Mouse (Mus musculus) lung, postnatal 14 days (tissue): ENCODE measurements at regions not wholly inside any gene's neighbourhood (a gene's known extent, or its start where the extent isn't known, plus 50 kb on each side); places are given as distances from the start of the nearest gene placed in this dataset.
A peak's percentile ranks its signal among the peaks of the same experiment; 100 is the strongest.

Experiments used
- DNase-seq: peaks from one replicate; pipeline ENCODE4 v3.0.0; 2021

DNA sequence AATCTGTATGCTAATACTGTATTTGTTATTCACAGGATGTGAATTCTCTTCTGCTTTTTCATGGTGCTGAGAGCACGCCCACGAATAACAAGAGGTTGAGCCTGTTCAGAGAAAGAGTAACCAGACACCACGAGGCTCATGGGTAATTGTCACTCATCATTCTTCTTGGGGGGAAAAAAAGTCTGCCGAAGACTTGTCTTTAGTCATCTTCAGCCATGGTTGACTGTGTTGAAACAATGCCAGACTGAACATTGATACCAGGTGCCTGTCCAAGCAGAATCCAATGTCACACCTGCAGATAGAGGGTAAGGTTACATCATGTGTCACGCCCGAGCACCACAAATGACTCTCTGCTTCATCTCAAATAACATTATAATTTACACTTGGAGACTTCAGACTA is 418.5 kb downstream of the Fgf9 start:
- DNase-seq: no peak

DNA sequence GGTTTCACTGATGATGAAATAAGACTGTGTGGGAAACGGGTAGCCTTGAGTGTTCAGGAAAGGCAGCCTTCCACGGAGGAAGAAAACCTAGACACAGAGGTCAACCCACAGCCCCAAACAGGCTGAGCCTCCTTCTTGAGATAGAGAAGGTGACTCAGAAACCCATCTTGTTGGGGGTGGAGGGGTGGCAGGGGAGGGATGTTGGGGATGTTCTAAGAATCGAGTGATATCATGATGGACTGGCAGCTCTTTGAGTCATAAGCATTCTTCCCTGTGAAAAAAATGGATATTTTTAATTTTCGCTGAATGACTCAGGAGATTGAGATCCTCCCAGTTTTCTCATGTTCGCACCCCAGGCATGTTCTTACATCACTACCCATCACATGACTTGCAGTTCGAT is 417.5 kb downstream of the Fgf9 start:
- DNase-seq: no peak

DNA sequence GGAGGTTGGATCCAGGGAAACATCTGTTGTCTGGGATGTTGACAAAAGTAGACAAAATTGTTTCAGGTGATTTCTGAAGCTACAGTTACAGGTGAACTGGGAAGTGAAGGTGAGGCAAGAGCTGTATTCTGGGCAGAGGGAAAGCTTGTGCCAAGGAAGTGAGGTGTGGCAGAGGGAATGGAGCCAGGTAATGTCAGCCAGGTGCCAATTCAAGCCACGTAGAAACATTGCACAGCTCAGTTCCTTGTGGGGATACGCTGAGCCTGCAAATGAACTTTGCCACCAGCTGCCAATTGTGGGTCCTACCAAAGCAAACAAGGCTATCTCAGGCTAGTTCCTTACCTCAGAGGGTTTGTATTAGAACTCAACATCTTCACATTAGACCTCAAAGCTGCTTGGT is 410.1 kb downstream of the Fgf9 start:
- DNase-seq: no peak

DNA sequence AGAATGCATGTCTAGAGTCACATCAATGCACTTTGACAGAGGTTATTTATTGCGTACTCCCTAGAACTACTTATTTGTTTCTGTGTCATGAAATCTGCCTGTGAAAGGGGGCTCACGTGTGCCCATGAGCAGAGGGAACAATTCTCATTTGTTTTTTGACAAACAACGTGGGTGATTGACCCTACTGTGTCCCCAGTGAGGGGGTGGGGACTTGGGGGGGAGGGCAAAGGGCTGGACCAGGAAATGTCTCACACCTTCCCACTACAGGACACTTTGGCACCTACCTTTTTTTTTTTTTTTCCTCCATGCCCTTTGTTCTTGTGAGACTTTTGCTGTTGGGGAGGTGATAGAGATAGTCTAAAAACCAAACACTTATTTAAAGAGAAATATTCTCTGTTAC is 400.3 kb downstream of the Fgf9 start:
- no peak for DNase-seq

DNA sequence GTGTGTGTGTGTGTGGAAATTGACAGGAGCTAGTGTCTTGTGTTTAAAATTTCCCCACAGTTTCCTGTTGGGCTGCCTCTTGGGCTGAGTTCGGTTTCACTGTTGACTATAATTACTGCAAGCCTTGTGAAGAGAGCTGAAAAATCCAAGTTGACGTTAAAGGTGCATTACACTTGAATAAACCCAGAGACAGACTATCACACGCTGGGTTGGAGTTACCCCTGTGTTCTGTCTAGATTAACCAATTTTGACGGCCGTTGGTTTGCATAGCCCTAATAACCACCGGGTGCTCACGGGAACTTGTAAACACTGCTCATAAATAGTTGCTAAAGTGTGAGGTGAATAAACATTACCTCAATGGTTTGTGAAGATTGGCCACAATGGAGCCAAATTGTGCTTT is 398.1 kb downstream of the Fgf9 start:
- DNase-seq: no peak

- peak; percentile 3 for DNase-seq
Measured at GRCm38 (mm10) chr14:58467856-58468255, 397.5 kb downstream of the Fgf9 start.

- DNase-seq: no peak
Measured at GRCm38 (mm10) chr14:58446776-58447354, 376.5 kb downstream of the Fgf9 start.

- DNase-seq: no peak
Measured at GRCm38 (mm10) chr14:58444496-58444895, 374.1 kb downstream of the Fgf9 start.

DNA sequence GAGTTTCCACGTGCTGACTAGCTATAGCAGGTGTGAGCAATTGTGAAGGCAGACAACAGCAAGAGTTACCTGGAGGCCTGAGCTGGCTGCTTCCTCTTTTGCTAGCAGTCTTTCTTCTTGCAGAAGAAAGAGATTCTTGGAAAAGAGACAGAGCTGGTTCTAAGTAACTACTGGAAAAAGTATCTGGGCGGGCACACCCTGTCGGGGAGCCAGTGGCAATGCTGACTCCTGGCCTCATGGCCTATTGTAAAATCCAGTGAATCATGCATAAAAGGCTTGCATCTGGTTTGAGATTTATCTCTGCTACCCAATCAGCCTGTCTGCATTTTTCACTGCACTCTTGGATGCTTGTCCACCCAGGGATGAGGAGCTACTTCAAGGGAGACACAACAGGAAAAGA is 372.2 kb downstream of the Fgf9 start:
- no peak for DNase-seq

GRCm38 (mm10) chr14:58439963-58440362 is 369.6 kb downstream of the Fgf9 start:
- no peak for DNase-seq

DNA sequence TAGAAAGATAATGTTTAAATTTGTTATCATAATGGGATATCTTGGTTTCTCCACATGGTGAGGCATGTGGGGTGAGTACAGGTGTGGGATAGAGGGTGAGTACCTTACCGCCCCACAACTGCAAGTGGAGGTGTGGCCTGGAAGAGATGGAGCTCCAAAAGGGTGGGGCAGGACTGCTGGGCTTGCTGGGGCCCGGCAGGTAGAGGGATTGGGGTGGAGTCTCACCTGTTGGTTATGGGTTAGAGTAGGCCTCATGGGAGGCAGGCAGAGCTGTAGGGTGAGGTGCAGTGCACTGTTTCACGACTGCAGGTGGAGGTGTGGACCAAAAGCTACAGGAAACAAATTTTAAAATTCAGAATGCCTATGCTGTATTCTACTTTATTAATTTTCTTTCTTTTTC is 365.7 kb downstream of the Fgf9 start:
- DNase-seq: no peak

DNA sequence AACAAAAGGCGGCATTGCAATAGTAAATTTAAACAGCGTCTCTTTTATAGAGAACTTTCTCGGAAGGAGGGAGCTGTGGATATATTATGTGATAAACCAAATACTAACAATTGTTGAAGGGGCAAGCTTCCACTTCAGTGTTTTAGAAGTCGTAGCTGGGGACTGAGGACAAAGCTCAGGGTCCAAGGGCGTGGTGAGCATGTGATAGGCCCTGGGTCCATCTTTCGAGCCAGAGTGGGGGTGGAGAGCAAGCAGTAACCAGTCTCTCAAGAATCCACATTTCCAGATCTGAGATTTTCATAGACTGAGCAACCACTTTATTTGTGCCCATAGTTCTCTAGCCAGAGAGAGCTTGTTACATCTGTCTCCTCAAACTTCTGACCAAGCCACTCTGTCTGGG is 356.1 kb downstream of the Fgf9 start:
- DNase-seq: no peak

- no peak for DNase-seq
Measured at GRCm38 (mm10) chr14:58421904-58422303, 351.6 kb downstream of the Fgf9 start.

GRCm38 (mm10) chr14:58417545-58417944 is 347.2 kb downstream of the Fgf9 start:
- no peak for DNase-seq

GRCm38 (mm10) chr14:58392055-58392726 is 321.8 kb downstream of the Fgf9 start:
- DNase-seq: no peak

DNA sequence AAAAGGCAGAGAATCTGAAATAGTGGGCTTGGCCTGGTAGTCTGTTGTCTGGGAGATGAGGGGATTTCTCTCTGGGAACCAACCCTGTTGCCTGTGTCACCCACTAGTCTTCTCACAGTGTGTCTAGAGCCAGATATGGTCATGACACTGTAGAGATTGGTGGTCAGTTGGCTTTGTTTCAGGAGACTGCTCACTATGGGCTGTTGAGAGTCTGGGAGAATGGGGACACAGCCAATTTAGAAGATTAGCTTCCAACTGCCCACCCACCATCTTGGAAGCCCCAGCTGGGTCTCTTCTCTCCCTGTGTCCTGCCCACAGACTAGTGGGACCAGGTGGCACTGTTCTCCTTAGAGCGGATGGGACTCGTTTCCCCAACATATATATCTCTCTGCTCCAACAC is 320.4 kb downstream of the Fgf9 start:
- no peak for DNase-seq

GRCm38 (mm10) chr14:58387348-58388000 is 317.1 kb downstream of the Fgf9 start:
- no peak for DNase-seq

DNA sequence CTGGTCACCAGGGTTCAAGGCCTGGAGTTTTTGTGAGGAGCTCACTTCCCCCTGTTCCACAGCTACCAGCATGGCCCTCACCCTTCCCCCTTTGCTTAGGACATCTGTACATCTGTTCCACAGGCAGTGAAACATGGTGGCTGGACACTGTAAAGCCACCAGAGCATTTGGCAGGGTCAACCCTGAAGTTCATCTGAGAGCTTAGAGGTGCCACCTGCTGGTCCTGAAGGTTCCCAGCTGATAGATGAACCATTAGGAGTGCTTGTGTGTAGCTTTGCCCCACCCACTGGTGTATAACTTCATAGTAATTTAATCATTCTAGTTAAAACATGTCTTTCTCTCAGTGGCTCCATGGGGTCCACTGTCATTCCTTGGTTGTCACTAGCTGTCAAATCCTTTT is 304.7 kb downstream of the Fgf9 start:
- peak; percentile 3 for DNase-seq

GRCm38 (mm10) chr14:58356824-58357223 is 286.5 kb downstream of the Fgf9 start:
- no peak for DNase-seq

GRCm38 (mm10) chr14:58352986-58353385 is 282.6 kb downstream of the Fgf9 start:
- peak; percentile 15 for DNase-seq

DNA sequence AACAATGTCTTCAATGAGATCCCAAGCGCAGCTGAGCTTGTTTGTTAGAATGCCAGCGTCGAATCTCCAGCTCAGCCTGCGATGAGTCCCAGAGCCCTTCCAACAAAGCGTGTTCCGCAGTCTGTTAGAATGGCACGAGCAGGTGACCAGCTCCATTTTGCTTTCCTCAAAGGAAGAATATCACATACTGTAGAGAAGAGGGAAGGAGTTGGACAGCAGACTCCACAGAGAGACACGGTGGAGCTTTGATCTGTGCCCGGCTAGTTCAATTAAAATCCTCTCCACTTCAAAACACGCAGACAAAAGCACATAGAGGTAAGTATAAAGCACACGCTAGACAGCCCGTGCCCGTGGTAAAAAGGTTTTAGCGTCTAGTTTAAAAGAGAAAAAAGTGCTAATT is 265.8 kb downstream of the Fgf9 start:
- no peak for DNase-seq

DNA sequence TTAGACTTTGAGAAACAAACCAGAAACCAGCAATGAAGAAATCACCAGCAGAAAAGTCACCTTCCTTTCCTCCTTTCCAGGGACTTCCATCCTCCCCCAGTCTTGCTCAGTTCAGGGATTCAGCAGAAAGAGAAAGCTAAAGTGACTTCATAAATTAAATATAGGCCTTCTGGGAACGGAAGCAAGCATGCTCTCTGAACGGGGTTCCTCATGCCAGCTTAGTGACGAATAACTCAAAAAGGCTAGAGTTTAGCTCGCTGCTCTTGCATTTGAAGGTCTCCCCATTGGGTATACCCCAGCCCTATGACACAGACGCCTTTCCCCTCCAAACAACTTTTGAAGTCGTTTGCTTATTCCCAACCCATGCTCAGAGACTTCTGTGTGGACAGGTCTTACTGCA is 252.8 kb downstream of the Fgf9 start:
- DNase-seq: no peak

DNA sequence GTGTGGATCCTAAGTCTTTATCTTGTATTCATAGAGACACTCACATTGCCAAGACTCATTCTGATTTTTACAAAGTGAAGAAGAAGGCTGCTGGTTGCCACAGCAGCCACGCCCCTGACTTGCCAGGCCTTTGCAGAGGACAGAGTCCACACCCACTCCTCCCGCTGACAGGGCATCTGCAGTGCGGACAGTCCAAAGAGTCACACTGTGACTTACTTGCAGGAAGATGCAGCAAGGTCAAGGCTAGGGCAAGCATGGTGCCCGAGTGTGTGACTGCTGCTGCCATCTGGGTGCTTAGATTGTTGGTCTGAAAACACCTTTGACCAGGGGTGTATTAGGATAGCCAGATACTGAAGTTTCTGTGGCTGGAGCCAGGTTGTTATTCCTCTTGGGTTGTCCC is 252.1 kb downstream of the Fgf9 start:
- DNase-seq: no peak

- no peak for DNase-seq
Measured at GRCm38 (mm10) chr14:58321875-58322274, 251.5 kb downstream of the Fgf9 start.

- DNase-seq: no peak
Measured at GRCm38 (mm10) chr14:58321234-58321633, 250.9 kb downstream of the Fgf9 start.
